Mouse (Mus musculus) left cerebral cortex, adult 18-20 months (tissue): ENCODE measurements around the gene Trappc6a. TPM values are rescaled to one million over a fixed set of nuclear protein-coding genes. Genes with fewer than 3 reads are reported as not detected.

ENCODE experiments used
- DNase-seq, 2 experiments: peaks; one replicate each; pipeline ENCODE4 v3.0.0; 2021 to 2022; ENCODE audit warnings: low spot score in 2 of 2, mixed read lengths in 1 of 2
- total RNA-seq, 2 experiments: library from RNA; stranded (reverse); gene quantifications; 2 replicates each; pipeline ENCODE4 v1.2.3; 2021

Gene Trappc6a
- total RNA-seq, 2 experiments from 2014 or later = 18.7 to 21.1 TPM

DNA sequence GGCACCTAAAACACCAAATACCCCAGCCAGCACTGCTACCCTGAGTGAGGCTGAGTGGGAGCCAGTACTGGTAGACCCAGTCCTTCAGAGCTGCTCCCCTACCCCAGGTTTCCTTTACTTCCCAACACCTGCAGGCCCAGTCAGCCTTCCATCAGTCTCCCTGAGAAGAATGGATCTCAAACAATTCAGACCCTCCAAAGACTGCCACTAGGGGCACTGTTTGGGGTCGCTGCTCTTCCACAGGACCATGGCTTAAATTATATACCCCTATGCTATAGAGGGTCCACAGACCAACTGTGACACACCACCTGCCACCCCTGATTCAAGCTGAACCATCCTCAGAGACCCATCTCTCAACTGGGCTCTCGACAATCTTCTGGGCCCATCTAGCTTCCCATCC lies 50.8 kb downstream of the Trappc6a start:
- DNase-seq = no peak

GRCm38 (mm10) chr7:19560491-19561260 lies 52.5 kb downstream of the Trappc6a start:
- peak in 1 of 2 experiments; percentile 21 for DNase-seq

GRCm38 (mm10) chr7:19561431-19561764 lies 53.2 kb downstream of the Trappc6a start:
- no peak for DNase-seq

DNA sequence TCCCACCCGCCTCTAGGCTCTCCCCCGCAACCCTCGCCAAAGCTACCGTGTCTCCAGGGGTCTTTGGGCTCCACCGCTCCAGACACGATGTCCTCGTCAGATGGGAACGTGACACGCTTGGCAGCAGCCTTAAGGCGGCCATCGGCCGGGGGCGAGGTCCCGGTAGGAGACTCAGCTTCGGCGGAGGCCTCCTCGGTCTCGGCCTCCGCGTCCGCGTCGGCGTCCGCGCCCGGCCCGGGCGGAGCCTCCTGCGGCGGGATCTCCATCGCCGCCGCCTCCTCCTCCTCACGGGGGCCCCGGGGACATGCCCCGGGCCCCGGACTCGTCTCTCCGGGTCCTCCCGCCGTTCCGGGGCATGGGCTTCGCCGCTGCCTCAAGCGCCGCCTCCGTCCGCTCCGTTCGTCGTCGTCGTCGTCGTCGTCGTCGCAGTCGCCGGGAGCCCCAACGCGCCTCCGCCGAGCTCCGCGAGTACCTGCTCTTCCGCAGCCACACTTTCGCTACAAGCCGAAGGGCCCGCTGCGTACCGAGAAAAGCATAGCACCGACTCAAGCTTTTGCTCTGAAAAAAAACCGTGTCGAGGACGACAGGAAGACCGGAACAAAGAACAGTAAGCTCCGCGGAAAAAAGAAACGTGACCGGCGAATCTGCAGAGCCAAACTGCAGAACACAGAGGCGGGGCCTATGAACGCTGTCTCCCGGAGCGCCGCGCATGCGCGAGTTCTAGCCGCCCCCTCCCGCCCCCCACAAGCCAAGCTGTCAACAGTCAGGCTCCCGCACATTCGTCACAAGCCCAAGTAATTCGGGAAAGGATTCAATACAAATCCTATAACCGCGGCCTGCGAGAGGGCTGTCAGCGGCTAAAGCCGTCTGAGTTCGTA lies 53.8 kb downstream of the Trappc6a start:
- DNase-seq = peak; percentile 82 to 85

DNA sequence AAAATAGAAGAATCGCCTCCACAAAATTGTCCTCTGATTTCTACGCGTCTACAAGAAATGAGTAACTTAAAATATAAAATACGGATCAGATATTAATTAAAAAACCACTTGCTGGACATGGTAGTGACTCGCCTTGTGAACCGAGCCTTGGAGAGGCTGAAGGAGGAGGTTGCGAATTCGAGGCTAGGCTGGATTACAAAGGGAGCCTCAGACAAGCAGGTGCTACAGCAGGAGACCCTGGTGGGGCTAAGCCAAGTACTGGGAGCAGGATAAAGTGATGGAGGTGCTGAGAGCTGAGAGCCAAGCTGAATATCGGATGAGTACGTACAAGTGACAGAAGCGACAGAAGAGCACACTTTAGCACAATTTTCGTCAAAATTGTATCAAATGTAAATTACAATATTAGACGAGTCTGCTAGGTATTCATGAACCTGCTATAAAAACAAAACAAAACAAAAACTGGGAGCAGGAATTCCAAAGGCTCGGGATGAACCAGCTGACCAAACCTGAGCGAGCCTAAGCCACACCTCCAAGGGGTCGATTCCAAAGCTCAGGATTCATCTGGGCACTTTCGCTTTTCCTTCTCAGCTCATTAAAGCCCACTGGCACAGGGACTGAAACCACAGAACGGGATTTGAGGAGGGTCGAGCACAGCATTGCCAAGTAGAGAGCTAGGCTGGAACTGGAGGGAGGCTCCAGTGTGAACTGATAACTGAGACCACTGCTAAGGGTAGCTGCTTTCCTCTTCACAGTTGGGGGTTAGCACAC lies 54.6 kb downstream of the Trappc6a start, which contains the start of gene Ppp1r37:
Gene Ppp1r37 (minus strand): TSS at position 434 of the 768 bp plus-strand sequence.
- DNase-seq = no peak

GRCm38 (mm10) chr7:19563884-19564283 lies 55.7 kb downstream of the Trappc6a start:
- DNase-seq = no peak

- DNase-seq = no peak
Measured at GRCm38 (mm10) chr7:19564455-19564854, 56.3 kb downstream of the Trappc6a start.

Other genes with a start within 250 kb of the Trappc6a start
- 10 to 100 TPM; 13.6 to 15.1 TPM for gene Vasp, start 236.6 kb upstream of the Trappc6a start, total RNA-seq
- not detected for gene Ppm1n, start 228.3 kb upstream of the Trappc6a start, total RNA-seq
- gene Rtn2, start 225.8 kb upstream of the Trappc6a start, total RNA-seq = 100 to 1,000 TPM; 128 to 129 TPM
- 10 to 100 TPM; 20.9 to 54.7 TPM for gene Fosb, start 198.3 kb upstream of the Trappc6a start, total RNA-seq
- 10 to 100 TPM; 39.1 to 45.2 TPM for gene Ercc1, start 163.6 kb upstream of the Trappc6a start, total RNA-seq
- gene Cd3eap, start 148.9 kb upstream of the Trappc6a start, total RNA-seq = 10 to 100 TPM; 17.1 to 18.1 TPM
- gene Ppp1r13l, start 148.6 kb upstream of the Trappc6a start, total RNA-seq = 1 to 10 TPM; 8.2 to 9.6 TPM
- 10 to 100 TPM; 32.2 to 36.4 TPM for gene Ercc2, start 126.4 kb upstream of the Trappc6a start, total RNA-seq
- 1 to 10 TPM; 3.5 to 4.3 TPM for gene Klc3, start 104.3 kb upstream of the Trappc6a start, total RNA-seq
- under 1 TPM in 1 of 2 experiments, not detected in 1; 0.19 TPM for gene Ckm, start 103.6 kb upstream of the Trappc6a start, total RNA-seq
- 10 to 100 TPM; 69.7 to 74.5 TPM for gene Mark4, start 49.6 kb upstream of the Trappc6a start, total RNA-seq
- under 1 TPM; 0.40 to 0.74 TPM for gene Exoc3l2, start 45.1 kb upstream of the Trappc6a start, total RNA-seq
- 1 to 10 TPM; 7.6 to 7.8 TPM for gene Bloc1s3, start within 50 bp of the Trappc6a start, total RNA-seq
- under 1 TPM; 0.72 to 0.94 TPM for gene Nkpd1, start 9.4 kb downstream of the Trappc6a start, total RNA-seq
- 100 to 1,000 TPM; 139 to 147 TPM for gene Ppp1r37, start 54.7 kb downstream of the Trappc6a start, total RNA-seq
- gene Zfp296, start 68.9 kb downstream of the Trappc6a start, total RNA-seq = 1 to 10 TPM; 2.0 to 2.7 TPM
- gene Gemin7, start 69.2 kb downstream of the Trappc6a start, total RNA-seq = 10 to 100 TPM; 51.0 to 53.7 TPM
- gene Clasrp, start 96.1 kb downstream of the Trappc6a start, total RNA-seq = 10 to 100 TPM; 70.4 to 87.0 TPM
- gene Relb, start 121.0 kb downstream of the Trappc6a start, total RNA-seq = 1 to 10 TPM; 7.5 to 8.1 TPM
- 100 to 1,000 TPM; 151 to 152 TPM for gene Clptm1, start 156.6 kb downstream of the Trappc6a start, total RNA-seq
- not detected for gene Apoc2, start 169.5 kb downstream of the Trappc6a start, total RNA-seq
- not detected for gene Gm44805, start 173.0 kb downstream of the Trappc6a start, total RNA-seq
- gene Apoc4, start 173.1 kb downstream of the Trappc6a start, total RNA-seq = not detected
- 1 to 10 TPM; 3.9 to 5.3 TPM for gene Apoc1, start 184.3 kb downstream of the Trappc6a start, total RNA-seq
- 1,000 to 10,000 TPM; 1,855 to 2,066 TPM for gene Apoe, start 190.8 kb downstream of the Trappc6a start, total RNA-seq
- gene Tomm40, start 207.0 kb downstream of the Trappc6a start, total RNA-seq = 100 to 1,000 TPM; 116 to 122 TPM
- 1 to 10 TPM; 6.7 to 8.6 TPM for gene Nectin2, start 242.1 kb downstream of the Trappc6a start, total RNA-seq